Mouse (Mus musculus): ENCODE results near the gene Catsper4. TPM values are rescaled to one million over a fixed set of nuclear protein-coding genes. Genes with fewer than 3 reads are reported as not detected.

Catsper4 gene
- polyA plus RNA-seq, 1 experiment from 2014 or later = 0.30 TPM

- Histone ChIP-seq H3K9me3 (replicated peaks; ENCODE audit: control insufficient read depth, low read length) (no peaks in the 10 kb centered on the region), H3K27me3 (ENCODE audit: control insufficient read depth, insufficient read depth, low read length) (no peaks in the 10 kb centered on the region), H3K4me2 (ENCODE audit: low read depth, low read length) (no peak within 1 kb of the TSS), H3K4me3 (replicated peaks; ENCODE audit: low read length) (no peak within 1 kb of the TSS), H3K4me1 (ENCODE audit: control insufficient read depth, insufficient read depth, low read length) (no peaks in the 10 kb centered on the region), H3K9ac (ENCODE audit: low read length) (no peak within 1 kb of the TSS), H3K27ac (ENCODE audit: low read length) (no peak within 1 kb of the TSS), H3K36me3 (ENCODE audit: control insufficient read depth, insufficient read depth, low read length) (no peaks in the 10 kb centered on the region)
- WGBS = 89% methylated on average over 4 of the region's 4 CpGs
- ATAC-seq (ENCODE audit: insufficient read depth, low FRiP score) = no peak
These were observed 24.3 kb downstream of the Catsper4 start, which contains the start of gene Gm7534 for GRCm38 (mm10) chr4:134202904-134203303. Gene Gm7534 (minus strand): TSS chr4:134203004.

DNA sequence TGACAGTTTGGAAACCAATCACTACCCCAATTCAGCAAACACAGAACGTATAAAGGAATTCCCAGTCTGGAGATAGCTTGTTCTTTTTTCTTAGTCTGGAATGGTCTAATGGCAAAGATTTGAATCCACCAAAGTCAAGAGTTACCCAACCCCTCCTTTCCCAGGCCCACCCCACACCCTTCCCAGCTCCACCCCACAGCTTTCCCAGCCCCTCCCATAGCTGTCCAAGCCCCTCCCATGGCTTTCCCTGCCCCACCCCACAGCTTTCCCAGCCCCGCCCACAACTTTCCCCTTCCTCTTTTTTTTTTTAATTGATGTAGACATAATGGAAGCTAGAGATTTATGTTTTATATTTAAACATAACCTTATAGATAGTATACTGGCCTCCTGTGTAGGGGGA is 27.8 kb downstream of the Catsper4 start:
- H3K9ac ChIP-seq (ENCODE audit: low read length) = no peak overlapping the region

GRCm38 (mm10) chr4:134186268-134186667 is 40.9 kb downstream of the Catsper4 start:
- Histone ChIP-seq H3K4me1 (ENCODE audit: control insufficient read depth, insufficient read depth, low read length) (peaks cover 8% of the 10 kb centered on the region; the same call in 1 of the 2 replicates), H3K4me3 (replicated peaks; ENCODE audit: low read length) (peak overlapping the region; percentile 88), H3K36me3 (ENCODE audit: control insufficient read depth, insufficient read depth, low read length) (no peaks in the 10 kb centered on the region), H3K4me2 (ENCODE audit: low read depth, low read length) (peak overlapping the region; percentile 85), H3K27ac (ENCODE audit: low read length) (peak overlapping the region; percentile 81; the same call in 1 of the 2 replicates), H3K9ac (ENCODE audit: low read length) (peak overlapping the region; percentile 89), H3K27me3 (ENCODE audit: control insufficient read depth, insufficient read depth, low read length) (no peaks in the 10 kb centered on the region), H3K9me3 (replicated peaks; ENCODE audit: control insufficient read depth, low read length) (no peaks in the 10 kb centered on the region)
- ATAC-seq (ENCODE audit: insufficient read depth, low FRiP score) = no peak
- WGBS = under 1% methylated on average over 22 of the region's 22 CpGs

More for the DNA sequence above, 27.8 kb downstream of the Catsper4 start:
- no peaks in the 10 kb centered on the region for H3K27me3 ChIP-seq (ENCODE audit: control insufficient read depth, insufficient read depth, low read length)
- no peak overlapping the region for H3K4me3 ChIP-seq (replicated peaks; ENCODE audit: low read length)
- no peak overlapping the region for H3K4me2 ChIP-seq (ENCODE audit: low read depth, low read length)
- H3K9me3 ChIP-seq (replicated peaks; ENCODE audit: control insufficient read depth, low read length) = no peaks in the 10 kb centered on the region
- ATAC-seq (ENCODE audit: insufficient read depth, low FRiP score) = no peak
- no peaks in the 10 kb centered on the region for H3K4me1 ChIP-seq (ENCODE audit: control insufficient read depth, insufficient read depth, low read length)
- H3K36me3 ChIP-seq (ENCODE audit: control insufficient read depth, insufficient read depth, low read length) = no peaks in the 10 kb centered on the region
- no peak overlapping the region for H3K27ac ChIP-seq (ENCODE audit: low read length)
- 77% methylated on average over 2 of the region's 2 CpGs for WGBS

DNA sequence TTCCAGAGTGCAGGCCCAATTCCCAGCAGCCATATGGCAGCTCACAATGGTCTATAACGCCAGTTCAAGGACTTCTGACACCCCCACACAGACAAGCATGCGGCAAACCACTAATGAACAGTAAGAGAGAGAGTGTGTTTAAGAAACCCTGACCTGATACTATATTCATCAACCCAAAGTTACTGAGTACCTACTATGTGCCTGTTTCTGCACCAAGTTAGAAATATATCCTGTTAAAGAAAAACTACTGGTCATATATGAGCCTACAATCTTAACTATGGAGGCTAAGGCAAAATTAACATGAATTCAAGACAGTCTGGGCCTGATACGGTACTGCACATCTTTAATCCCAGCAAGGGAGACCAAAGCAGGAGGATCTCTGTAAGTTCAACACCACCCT is 41.6 kb downstream of the Catsper4 start:
- no peak for ATAC-seq (ENCODE audit: insufficient read depth, low FRiP score)
- peak overlapping the region; percentile 85 for H3K4me2 ChIP-seq (ENCODE audit: low read depth, low read length)
- no peaks in the 10 kb centered on the region for H3K27me3 ChIP-seq (ENCODE audit: control insufficient read depth, insufficient read depth, low read length)
- H3K9me3 ChIP-seq (replicated peaks; ENCODE audit: control insufficient read depth, low read length) = no peaks in the 10 kb centered on the region
- H3K36me3 ChIP-seq (ENCODE audit: control insufficient read depth, insufficient read depth, low read length) = no peaks in the 10 kb centered on the region
- peaks cover 8% of the 10 kb centered on the region; the same call in 1 of the 2 replicates for H3K4me1 ChIP-seq (ENCODE audit: control insufficient read depth, insufficient read depth, low read length)
- H3K9ac ChIP-seq (ENCODE audit: low read length) = peak overlapping the region; percentile 89
- H3K27ac ChIP-seq (ENCODE audit: low read length) = no peak overlapping the region
- 76% methylated on average over 3 of the region's 3 CpGs for WGBS
- peak overlapping the region; percentile 88 for H3K4me3 ChIP-seq (replicated peaks; ENCODE audit: low read length)

- no peak overlapping the region for H3K9ac ChIP-seq (ENCODE audit: low read length)
- 74% methylated on average over 3 of the region's 3 CpGs for WGBS
- no peaks in the 10 kb centered on the region for H3K36me3 ChIP-seq (ENCODE audit: control insufficient read depth, insufficient read depth, low read length)
- H3K4me1 ChIP-seq (ENCODE audit: control insufficient read depth, insufficient read depth, low read length) = peaks cover 8% of the 10 kb centered on the region; the same call in 1 of the 2 replicates
- no peaks in the 10 kb centered on the region for H3K9me3 ChIP-seq (replicated peaks; ENCODE audit: control insufficient read depth, low read length)
- no peak for ATAC-seq (ENCODE audit: insufficient read depth, low FRiP score)
- H3K4me3 ChIP-seq (replicated peaks; ENCODE audit: low read length) = no peak overlapping the region
- no peaks in the 10 kb centered on the region for H3K27me3 ChIP-seq (ENCODE audit: control insufficient read depth, insufficient read depth, low read length)
- no peak overlapping the region for H3K27ac ChIP-seq (ENCODE audit: low read length)
- H3K4me2 ChIP-seq (ENCODE audit: low read depth, low read length) = no peak overlapping the region
These were observed 43.5 kb downstream of the Catsper4 start for GRCm38 (mm10) chr4:134183711-134184110.

GRCm38 (mm10) chr4:134181825-134182224 is 45.4 kb downstream of the Catsper4 start:
- H3K4me1 ChIP-seq (ENCODE audit: control insufficient read depth, insufficient read depth, low read length) = peaks cover 8% of the 10 kb centered on the region; the same call in 1 of the 2 replicates
- H3K4me3 ChIP-seq (replicated peaks; ENCODE audit: low read length) = no peak overlapping the region
- H3K4me2 ChIP-seq (ENCODE audit: low read depth, low read length) = no peak overlapping the region
- no peaks in the 10 kb centered on the region for H3K9me3 ChIP-seq (replicated peaks; ENCODE audit: control insufficient read depth, low read length)
- no peaks in the 10 kb centered on the region for H3K36me3 ChIP-seq (ENCODE audit: control insufficient read depth, insufficient read depth, low read length)
- no peaks in the 10 kb centered on the region for H3K27me3 ChIP-seq (ENCODE audit: control insufficient read depth, insufficient read depth, low read length)
- H3K27ac ChIP-seq (ENCODE audit: low read length) = no peak overlapping the region
- ATAC-seq (ENCODE audit: insufficient read depth, low FRiP score) = peak; percentile 45; the same call in 1 of the 2 replicates
- H3K9ac ChIP-seq (ENCODE audit: low read length) = no peak overlapping the region

- H3K27me3 ChIP-seq (ENCODE audit: control insufficient read depth, insufficient read depth, low read length) = no peaks in the 10 kb centered on the region
- H3K36me3 ChIP-seq (ENCODE audit: control insufficient read depth, insufficient read depth, low read length) = no peaks in the 10 kb centered on the region
- H3K4me3 ChIP-seq (replicated peaks; ENCODE audit: low read length) = no peak overlapping the region
- no peaks in the 10 kb centered on the region for H3K9me3 ChIP-seq (replicated peaks; ENCODE audit: control insufficient read depth, low read length)
- peak; percentile 56; the same call in 1 of the 2 replicates for ATAC-seq (ENCODE audit: insufficient read depth, low FRiP score)
- peaks cover 5% of the 10 kb centered on the region; the same call in 1 of the 2 replicates for H3K4me1 ChIP-seq (ENCODE audit: control insufficient read depth, insufficient read depth, low read length)
- no peak overlapping the region for H3K9ac ChIP-seq (ENCODE audit: low read length)
- H3K27ac ChIP-seq (ENCODE audit: low read length) = no peak overlapping the region
- WGBS = 95% methylated on average over 1 of the region's 1 CpGs
- H3K4me2 ChIP-seq (ENCODE audit: low read depth, low read length) = no peak overlapping the region
These were observed 46.1 kb downstream of the Catsper4 start for GRCm38 (mm10) chr4:134181112-134181511.

GRCm38 (mm10) chr4:134172391-134172790 is 54.8 kb downstream of the Catsper4 start:
- Histone ChIP-seq H3K27ac (ENCODE audit: low read length) (no peak overlapping the region), H3K27me3 (ENCODE audit: control insufficient read depth, insufficient read depth, low read length) (no peaks in the 10 kb centered on the region), H3K4me1 (ENCODE audit: control insufficient read depth, insufficient read depth, low read length) (no peaks in the 10 kb centered on the region), H3K4me3 (replicated peaks; ENCODE audit: low read length) (no peak overlapping the region), H3K9ac (ENCODE audit: low read length) (no peak overlapping the region), H3K9me3 (replicated peaks; ENCODE audit: control insufficient read depth, low read length) (no peaks in the 10 kb centered on the region), H3K4me2 (ENCODE audit: low read depth, low read length) (no peak overlapping the region), H3K36me3 (ENCODE audit: control insufficient read depth, insufficient read depth, low read length) (no peaks in the 10 kb centered on the region)
- ATAC-seq (ENCODE audit: insufficient read depth, low FRiP score) = no peak
- WGBS = 67% methylated on average over 3 of the region's 3 CpGs

- no peak overlapping the region for H3K27ac ChIP-seq (ENCODE audit: low read length)
- no peak for ATAC-seq (ENCODE audit: insufficient read depth, low FRiP score)
- no peaks in the 10 kb centered on the region for H3K36me3 ChIP-seq (ENCODE audit: control insufficient read depth, insufficient read depth, low read length)
- H3K4me3 ChIP-seq (replicated peaks; ENCODE audit: low read length) = no peak overlapping the region
- no peaks in the 10 kb centered on the region for H3K9me3 ChIP-seq (replicated peaks; ENCODE audit: control insufficient read depth, low read length)
- no peak overlapping the region for H3K9ac ChIP-seq (ENCODE audit: low read length)
- H3K4me1 ChIP-seq (ENCODE audit: control insufficient read depth, insufficient read depth, low read length) = no peaks in the 10 kb centered on the region
- no peaks in the 10 kb centered on the region for H3K27me3 ChIP-seq (ENCODE audit: control insufficient read depth, insufficient read depth, low read length)
- H3K4me2 ChIP-seq (ENCODE audit: low read depth, low read length) = no peak overlapping the region
- 96% methylated on average over 3 of the region's 3 CpGs for WGBS
These were observed 60.3 kb downstream of the Catsper4 start for GRCm38 (mm10) chr4:134166906-134167305.
